Mouse (Mus musculus): Measurements from ENCODE around the gene Il17a. TPM values are rescaled to one million over a fixed set of nuclear protein-coding genes. Genes with fewer than 3 reads are reported as not detected.
A peak's percentile ranks its signal among the peaks of the same experiment; 100 is the strongest.
"Not testable (repeated sequence)": the region's sequence is repeated elsewhere in the genome, so short reads cannot be mapped to it uniquely, and the experiment has no call there.

Gene Il17a
- total RNA-seq (2021): not detected
- long read RNA-seq, experiment 1: 0 reads
- long read RNA-seq, experiment 2: 0 reads

DNA sequence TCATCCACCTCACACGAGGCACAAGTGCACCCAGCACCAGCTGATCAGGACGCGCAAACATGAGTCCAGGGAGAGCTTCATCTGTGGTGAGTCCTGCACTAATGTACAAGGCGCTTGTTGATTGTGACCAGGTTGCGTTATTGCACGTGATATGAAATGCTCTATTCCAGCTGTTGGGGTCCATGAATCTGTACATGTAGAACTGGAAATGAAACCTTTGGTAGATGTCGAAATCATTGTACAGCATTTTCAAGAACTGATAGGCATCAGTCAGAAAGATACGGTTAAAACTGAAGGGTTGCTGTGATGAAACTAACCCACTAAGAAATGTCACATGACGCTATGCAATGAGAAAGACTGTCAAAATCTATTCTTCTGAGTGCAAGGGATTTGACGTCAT lies at the start of gene Il17a:
TSS of gene Il17a (plus strand) at position 3 of the 400 bp plus-strand sequence.
- no peak for DNase-seq (ENCODE audit: low spot score)

DNA sequence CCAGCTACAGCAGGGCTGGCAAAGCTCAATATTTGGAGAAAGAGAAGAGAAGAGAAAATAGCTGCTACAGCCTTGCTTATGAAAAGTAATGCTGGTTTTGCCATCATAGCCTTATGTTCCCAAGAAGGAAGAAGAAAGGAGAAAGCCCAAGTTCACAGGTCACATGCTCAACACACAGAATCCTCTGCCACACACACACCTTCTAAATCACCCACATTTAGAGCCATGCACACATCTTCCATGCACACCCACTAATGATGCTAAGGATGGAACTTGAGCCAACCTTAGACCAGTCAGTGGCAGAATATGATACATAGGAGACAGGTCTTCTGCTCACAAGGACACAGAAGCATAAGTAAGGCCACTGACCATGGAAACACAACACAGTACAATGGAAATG lies 47.9 kb upstream of the Il17a start:
- no peak for DNase-seq (ENCODE audit: low spot score)

DNA sequence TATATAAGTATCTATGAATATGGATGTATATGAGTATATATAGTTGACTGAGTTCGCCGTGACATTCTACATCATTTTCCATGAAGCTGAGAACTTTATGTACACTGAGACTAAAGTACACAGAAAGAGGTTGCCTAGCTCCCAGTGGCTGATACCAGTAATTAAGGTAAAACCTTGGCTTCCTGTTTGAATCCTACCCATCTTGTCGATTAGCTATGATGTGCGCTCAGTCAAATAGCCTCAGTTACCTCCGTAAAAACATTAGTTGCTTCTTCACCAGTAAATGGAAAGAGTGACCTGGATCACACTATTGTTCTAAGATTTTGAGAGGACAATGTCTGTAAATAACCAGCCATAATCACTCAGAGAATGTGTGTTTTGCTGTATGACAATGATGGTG lies 47.3 kb upstream of the Il17a start:
- no peak for DNase-seq (ENCODE audit: low spot score)

DNA sequence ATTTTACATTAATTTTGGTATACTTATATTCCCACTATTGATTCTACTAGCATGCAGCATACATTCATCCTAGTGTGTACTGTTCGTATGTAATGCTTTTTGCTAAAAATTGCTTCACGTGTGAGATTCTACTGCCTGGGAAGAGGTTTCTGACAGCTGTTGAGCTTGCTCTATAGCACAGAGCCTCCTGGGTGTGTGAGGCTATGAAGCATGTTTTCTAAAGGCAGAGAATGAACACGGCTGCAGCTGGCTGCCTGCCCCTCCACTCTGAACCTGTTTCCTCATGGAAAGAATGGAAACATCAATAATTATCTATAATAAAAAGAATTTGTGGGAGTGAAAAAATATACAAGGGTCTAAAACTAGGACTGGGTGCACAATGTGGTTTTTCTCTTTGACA lies 46.9 kb upstream of the Il17a start:
- DNase-seq (ENCODE audit: low spot score): no peak

DNA sequence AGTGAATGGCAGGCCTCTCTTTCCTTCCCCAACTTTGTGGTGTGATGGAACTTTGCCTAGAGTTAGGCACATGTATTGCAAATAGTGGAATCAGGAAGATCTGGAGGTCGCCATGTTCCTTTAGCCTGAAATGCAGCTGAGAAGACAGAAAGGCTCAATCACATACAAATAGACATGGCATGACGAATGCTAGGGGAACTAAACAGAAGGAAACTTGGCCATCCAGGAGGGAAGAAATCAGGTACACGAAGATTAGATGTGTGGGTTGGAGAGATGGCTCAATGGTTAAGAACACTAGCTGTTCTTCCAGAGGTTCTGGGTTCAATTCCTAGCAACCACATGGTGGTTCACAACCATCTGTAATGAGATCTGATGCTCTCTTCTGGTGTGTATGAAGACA lies 46.3 kb upstream of the Il17a start:
- no peak for DNase-seq (ENCODE audit: low spot score)

DNA sequence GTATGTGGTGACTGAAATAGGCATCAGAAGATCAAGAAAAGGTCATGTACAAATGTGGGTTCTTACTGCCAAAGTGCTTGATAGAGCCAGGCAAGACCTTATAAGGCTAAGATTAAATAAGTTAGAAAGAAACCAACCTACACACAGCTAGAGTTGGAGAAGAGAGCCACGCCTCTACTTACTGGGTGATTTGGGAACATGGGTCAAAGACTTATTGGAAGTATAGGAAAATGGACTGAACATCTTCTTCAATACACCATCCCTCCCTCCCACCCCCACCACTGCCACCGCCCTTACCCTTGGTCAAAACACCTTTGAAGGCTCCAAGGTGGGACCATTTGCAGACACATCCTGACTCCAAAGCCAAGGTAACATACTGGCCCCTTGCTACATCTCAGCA lies 45.3 kb upstream of the Il17a start:
- DNase-seq (ENCODE audit: low spot score): no peak

DNA sequence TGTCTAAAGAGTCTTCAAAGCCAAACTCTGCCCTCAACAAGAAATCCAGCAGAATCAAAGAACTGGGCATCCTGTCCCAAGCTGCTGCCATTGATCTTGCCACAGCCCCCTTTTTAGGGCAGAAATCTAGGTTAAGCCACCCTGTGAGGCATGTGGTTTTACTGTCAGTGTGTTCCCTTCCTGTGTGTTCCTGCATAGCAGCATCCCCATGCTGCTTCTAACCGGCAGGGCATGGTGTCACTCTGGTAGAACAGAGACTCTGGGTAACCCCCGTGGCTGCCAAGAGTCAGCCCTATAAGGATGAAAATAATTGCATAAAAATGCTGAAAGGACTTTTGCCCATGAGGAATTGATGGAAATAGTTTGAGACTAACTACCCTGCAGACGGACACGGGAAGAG lies 44.8 kb upstream of the Il17a start:
- DNase-seq (ENCODE audit: low spot score): no peak

DNA sequence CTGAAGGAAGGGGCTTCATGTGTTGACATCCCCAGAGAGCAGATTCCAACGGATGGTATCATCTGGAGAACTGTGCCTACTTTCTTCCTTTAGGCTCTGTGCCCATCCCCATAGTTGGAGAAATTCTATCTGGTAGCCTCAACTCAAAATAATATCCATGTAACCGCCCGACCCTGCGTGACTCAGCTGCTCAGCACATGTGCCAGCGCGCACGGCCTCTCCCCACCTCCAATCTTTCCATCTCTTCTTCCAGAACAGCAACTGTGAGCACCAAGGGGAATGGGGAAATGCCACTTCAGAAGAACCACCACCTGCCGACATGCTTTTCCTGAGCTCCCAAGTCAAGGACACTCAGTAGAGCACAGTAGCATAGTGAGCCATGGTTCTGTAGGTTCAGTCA lies 39.4 kb upstream of the Il17a start:
- peak; percentile 28 for DNase-seq (ENCODE audit: low spot score)

DNA sequence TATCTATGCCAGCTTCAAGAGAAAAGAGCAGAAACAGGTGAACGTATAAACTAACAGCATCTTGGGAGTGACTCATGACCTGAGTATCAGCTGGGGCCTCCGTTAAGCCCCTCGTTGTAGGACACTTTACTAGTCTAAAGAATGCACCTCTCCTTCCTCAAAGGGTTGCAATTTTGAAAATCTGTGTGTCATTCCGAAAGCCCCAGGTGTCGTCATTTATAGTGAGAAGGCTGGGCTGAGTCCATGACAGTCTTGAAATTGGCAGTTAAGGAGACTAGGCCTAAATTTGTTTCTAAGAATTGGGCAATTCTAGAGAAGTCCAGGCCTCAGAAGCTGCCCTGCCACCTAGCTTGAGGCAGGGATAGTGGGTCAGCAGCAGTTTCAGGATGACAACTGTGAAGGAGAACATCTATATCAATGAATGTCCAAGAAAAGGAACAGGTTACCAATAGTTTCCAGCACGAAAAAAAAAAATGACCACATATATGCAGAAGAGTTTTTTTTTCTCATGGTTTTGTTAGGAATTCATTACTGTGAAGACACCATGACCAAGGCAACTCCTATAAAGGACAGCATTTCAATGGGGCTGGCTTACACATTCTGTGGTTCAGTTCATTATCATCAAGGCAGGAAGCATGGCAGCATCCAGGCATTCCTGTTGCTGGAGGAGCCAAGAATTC lies 36.9 kb upstream of the Il17a start:
- DNase-seq (ENCODE audit: low spot score): no peak

DNA sequence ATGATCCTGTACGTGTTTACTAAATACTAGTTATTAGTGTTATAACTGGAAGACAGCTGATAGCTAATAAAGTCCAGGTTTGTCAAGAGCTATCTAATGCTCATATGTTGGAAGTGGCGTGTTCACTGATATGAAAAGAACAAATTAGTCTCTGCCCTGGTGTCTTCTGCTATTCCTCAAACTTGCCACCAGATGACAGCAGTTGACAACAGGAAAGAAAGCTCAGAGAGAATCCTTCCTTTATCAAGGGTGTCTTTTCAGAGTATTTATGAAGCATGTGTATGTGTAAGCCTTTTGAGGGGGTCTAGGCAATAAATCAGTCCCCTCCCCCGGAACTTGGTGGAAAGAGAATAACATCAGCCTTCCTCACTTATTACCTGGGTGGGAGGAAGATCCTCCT lies 30.7 kb upstream of the Il17a start:
- DNase-seq (ENCODE audit: low spot score): no peak

DNA sequence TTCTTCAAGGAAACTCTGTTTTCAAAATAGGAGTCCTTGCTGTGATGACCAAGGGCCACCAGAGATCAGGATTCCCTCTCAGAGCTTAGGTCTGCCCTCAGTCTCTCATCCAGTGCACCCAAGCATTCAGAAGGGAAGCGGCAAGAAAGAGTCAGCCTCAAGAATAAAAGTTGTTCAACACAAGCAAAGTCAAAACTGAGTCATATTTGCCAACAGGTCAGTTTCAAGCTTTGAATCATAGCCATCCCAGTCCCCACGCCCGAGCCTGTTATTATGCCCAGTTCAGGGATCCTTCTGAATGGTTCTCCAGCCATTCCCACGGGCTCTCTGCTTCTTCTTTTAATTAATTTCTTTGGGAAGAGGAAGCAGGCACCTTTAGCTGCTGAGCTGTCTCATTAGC lies 5.9 kb downstream of the Il17a start:
- DNase-seq (ENCODE audit: low spot score): no peak

DNA sequence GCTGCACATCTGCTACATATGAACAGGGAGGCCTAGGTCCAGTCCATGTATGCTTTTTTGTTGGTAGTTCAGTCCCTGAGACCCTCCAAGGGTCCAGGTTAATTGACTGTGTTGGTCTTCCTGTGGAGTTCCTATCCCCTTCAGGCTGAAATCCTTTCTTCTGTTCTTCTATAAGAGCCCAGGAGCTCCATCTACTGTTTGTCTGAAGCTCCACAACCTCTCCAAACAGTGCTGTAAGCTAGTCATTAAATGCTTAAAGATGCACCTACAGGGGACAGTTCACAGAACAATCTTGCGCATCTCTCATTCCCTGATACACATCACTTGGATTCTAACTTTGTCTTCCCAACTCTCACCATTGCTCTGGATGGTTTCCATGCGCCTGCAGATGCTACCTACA lies 7.8 kb downstream of the Il17a start:
- no peak for DNase-seq (ENCODE audit: low spot score)

DNA sequence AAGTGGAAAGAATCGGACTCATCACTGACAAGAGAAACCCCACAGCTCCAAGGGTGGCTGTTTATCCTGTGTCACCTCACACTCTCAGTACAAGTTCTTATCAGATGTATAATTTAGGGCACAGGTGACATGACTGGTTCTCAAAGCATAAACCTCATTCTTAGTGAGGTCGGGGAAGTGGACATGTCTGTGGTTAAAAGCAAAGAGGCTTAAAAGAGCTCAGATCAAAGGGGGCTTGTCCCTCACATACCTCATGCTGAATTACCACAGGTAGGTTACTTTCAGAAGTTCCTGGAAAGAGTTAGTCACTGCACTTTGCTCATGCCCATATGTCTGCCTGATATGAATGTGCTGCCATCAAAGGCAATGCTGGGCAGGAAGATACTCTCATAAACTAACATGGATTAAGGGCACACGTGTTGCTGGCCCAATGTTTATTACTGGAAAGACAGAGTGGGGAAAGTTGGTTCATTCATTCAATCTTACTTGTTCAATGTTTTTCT lies 9.8 kb downstream of the Il17a start:
- DNase-seq (ENCODE audit: low spot score): no peak

DNA sequence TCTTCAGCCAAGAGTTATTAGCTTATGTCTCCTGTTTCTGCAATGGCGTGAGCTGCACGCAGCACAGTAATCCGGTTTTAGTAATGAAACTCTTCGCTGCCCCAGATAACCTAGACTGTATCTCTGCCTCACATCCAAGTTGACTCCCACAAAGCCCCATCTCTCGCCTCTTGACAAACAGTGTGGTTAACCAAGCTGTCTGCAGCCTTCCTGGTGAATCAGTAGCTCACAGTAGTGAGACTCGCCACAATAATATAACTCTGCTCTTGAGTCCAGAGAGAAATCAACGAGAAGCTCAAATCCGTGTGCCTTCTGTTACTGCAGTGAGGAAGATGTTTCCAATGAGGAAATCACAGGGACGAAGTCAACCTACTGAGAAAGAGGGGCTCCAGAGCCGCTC lies 23.7 kb downstream of the Il17a start:
- DNase-seq (ENCODE audit: low spot score): no peak

DNA sequence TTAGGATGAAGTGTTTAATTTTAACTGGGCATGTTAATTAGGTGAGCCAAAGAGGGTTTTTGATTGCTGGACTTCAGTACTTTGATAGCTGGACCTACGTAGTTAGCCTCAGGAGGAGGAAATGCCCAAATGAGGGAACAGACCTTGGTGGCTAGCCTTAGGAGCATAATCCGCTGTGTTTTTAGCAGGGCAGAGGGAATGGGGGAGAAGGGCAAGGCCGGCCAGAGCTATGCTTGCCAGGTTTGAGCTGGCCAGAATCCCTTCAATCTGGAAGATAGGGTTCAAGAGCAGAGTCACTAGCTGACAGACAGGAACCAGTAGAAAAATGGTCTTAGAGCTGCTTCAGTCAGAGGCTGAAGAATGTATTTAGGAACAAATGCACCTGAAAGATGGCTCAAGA lies 26.9 kb downstream of the Il17a start:
- no peak for DNase-seq (ENCODE audit: low spot score)

DNA sequence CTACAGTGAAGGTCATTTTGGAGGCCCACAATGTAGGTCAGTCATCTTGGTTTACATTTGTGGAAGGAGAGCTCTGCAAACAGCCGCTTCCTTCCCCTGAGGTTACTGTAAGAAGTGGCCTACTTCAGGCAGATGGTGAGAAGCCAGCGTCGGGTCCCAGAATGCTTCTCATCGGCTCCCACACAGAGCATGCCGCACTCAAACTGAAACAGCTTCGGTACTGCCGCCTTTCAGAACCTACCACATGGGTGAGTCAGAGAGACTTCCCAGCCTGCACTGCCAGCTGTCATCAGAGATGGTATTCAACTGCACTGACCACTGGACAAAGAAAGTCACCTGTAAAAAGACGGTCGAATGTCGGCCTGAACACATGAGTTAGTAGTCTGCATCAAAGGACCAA lies 29.1 kb downstream of the Il17a start:
- DNase-seq (ENCODE audit: low spot score): no peak

DNA sequence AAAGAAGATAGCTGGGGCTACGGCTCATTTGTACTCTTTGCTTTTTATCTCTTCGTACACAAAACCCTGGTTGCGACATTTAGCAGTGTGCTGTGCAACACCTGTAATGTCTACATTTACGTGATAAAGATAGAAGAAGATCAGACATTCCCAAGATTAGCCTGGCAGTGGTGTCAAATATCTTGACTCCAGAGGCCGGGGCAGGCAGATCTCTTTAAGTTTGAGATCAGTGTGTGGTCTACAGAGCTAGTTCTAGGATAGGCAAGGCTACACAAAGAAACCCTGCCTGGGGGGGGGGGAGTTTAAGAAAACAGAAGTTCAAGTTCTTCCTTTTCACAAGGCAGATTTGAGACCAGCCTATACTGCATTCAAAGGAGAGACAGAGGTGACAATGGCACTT lies 29.6 kb downstream of the Il17a start:
- DNase-seq (ENCODE audit: low spot score): no peak

DNA sequence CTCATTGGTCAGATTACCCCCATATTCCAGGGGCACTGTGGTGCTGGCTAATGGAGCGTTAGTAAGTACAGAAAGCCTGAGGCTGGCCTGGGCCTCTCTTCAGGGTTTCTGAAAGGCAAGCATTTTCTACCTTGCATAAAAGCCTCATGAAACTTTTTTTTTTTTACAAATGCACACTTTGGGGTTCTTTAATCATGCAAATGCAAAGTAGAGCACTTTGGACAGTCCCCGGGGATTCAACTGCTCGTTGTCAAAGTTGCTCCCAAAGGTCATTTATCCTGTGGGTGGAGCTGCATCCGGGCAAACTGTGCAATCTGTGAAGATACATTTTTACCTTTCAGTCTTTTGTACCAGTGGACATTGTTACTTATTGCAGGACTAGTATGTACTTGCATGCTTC lies 30.7 kb downstream of the Il17a start:
- DNase-seq (ENCODE audit: low spot score): no peak

DNA sequence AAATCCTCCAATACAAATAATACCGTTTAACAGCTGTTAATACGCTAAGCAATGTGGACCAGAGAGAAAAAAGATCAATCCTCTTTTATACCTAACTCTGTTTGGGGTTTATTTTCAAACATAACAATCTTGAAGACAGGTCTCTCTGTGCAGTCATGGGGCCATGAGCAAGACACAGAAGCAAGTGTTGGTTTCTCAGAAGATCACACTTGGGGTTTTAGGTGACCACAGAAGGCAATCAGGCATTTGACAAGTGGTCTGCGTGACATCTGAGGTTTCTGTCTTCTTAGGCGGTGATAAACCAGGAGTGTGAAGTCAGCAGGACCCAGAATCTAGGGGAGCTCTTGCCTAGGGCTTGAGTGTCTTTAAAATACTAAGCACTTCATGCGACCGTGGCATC lies 35.8 kb downstream of the Il17a start:
- no peak for DNase-seq (ENCODE audit: low spot score)

DNA sequence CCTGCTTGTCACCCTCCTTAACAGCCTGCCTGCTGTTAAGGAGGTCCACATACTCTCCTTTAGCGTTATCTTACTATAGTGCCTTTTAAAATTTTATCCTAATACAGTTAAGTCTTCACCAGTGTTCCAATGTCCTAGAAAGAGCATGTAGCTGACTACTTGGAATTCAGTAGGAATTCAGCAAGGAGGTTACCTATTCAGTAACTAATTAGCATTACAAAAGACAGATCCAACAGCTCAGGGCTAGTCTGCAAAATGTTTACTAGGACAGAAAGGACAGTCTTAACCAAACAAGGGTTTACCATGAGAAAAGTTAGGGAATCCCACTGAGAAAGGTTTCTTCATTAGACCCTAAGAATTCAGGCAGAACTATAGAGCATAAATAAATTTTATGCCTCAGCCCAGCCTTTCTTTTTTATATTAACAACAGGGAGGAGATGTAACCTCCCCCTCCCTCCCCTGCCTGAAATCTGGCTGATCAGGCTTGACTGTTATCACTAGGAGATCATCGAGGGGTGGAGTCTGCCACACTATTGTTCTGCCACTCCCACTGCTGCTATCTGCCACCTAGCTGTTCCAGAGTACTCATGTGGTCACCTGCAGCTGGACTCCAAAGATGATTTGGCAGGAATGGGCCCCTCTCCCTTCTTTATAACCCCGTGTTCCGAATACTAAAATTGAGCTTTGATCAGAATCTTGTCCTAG lies 43.5 kb downstream of the Il17a start:
- not testable (repeated sequence) for DNase-seq (ENCODE audit: low spot score)

DNA sequence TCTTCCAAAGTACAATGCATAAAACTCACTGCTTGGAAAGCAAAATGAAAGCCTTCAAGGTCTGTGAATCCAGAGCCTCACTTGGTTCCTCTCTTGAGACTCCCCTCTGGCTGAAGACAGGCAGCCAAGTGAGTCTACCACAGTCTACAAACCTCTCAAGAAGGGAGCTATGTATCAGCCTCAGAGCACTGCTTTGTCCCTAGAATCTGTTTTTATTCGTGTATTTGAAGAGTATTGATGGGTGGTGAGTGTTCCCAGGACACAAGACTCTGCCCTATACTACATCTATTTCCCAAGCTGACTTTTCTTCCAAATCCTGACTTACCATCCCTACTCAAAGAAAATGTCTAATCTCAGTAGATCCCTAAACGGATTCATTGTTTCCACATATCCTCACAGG lies 47.7 kb downstream of the Il17a start:
- no peak for DNase-seq (ENCODE audit: low spot score)
